Mouse (Mus musculus): ENCODE results near the gene Fhl2. TPM values are rescaled to one million over a fixed set of nuclear protein-coding genes. Genes with fewer than 3 reads are reported as not detected.

Gene Fhl2
- total and polyA plus RNA-seq, 2 experiments from 2014 or later, result 23.1 to 33.1 TPM

DNA sequence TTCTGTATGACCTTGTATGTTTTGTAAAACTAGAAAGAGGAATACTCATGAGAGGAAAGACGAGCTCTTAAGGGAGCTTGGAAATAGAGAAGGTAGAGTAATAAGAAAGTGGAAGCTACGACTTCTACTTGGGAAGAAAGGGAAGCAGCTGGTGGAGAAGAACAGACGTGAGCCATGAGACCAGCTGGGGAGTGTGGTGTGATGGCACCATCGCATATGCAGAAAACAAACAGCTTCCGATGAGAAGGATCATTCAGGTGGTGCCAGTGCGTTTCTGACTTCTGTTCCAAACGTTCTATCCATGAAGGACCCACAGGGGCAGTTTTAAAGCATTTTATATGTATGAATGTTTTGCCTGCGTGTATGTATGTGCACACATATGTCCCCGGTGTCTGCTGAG lies 13.5 kb upstream of the Fhl2 start:
- no peak overlapping the region for H3K9ac ChIP-seq
- TF ChIP-seq CTCF (IDR thresholded peaks at IDR 0.05; ENCODE audit: low read depth), result no peak
- no peaks in the 10 kb centered on the region for H3K9me3 ChIP-seq (ENCODE audit: low read length)
- H3K4me3 ChIP-seq (ENCODE audit: low read depth, low read length), result no peak overlapping the region
- H3K4me2 ChIP-seq (ENCODE audit: low read depth), result no peak overlapping the region
- H3K36me3 ChIP-seq (ENCODE audit: insufficient read depth), result no peaks in the 10 kb centered on the region
- DNase-seq, result peak; percentile 44
- no peaks in the 10 kb centered on the region for H3K27me3 ChIP-seq (ENCODE audit: insufficient read depth, low read length)
- ATAC-seq, result peak; percentile 77
- H3K27ac ChIP-seq (ENCODE audit: low read depth, low read length), result no peak overlapping the region
- no peaks in the 10 kb centered on the region for H3K4me1 ChIP-seq (ENCODE audit: insufficient read depth)
- WGBS, result 77% methylated on average over 9 of the region's 9 CpGs

DNA sequence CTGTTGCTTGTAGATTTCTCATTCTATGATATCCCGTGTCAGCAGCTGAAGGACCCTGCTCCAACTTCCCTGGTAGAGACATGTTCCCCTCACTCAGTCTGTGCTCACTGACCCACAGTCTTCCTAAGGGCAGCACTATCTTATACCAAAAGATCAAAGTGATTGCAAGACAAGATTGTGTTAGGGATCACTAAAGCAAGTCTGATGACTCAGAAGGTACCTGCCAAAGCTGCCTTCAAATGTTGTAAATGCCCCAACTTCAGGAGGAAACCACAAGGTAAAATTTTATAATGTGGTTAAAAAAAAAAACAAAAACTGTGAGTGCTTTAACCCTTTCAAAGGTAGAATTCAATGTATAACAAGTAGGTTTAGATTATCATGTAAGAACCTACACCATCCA lies 10.4 kb upstream of the Fhl2 start:
- ATAC-seq, result no peak
- WGBS, result 93% methylated on average over 1 of the region's 1 CpGs
- DNase-seq, result no peak
- Histone ChIP-seq H3K36me3 (ENCODE audit: insufficient read depth) (no peaks in the 10 kb centered on the region), H3K4me1 (ENCODE audit: insufficient read depth) (no peaks in the 10 kb centered on the region), H3K4me3 (ENCODE audit: low read depth, low read length) (no peak overlapping the region), H3K4me2 (ENCODE audit: low read depth) (no peak overlapping the region), H3K9me3 (ENCODE audit: low read length) (no peaks in the 10 kb centered on the region), H3K9ac (no peak overlapping the region), H3K27me3 (ENCODE audit: insufficient read depth, low read length) (no peaks in the 10 kb centered on the region), H3K27ac (ENCODE audit: low read depth, low read length) (no peak overlapping the region)
- TF ChIP-seq CTCF (IDR thresholded peaks at IDR 0.05; ENCODE audit: low read depth), result no peak

DNA sequence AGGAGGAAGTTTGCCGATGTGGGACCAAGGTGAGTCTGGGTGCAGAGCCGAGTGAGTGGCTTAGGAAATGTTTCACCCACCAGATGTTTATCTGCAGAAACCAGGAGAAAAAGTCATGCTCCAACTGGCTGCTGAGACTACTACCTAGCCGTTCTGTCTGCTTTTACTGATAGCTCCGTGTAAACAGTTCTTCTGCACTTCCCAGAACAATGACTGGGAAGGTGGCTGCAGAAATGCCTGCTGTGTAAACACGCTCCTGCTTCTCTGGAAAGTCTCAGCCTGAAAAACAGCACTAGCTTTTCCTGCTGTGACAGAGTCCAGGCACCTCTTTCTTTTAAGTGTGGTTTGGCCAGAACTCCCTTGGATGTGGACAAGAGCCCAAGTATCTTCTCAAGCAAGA lies 6.5 kb upstream of the Fhl2 start:
- 57% methylated on average over 5 of the region's 5 CpGs for WGBS
- no peak for ATAC-seq

DNA sequence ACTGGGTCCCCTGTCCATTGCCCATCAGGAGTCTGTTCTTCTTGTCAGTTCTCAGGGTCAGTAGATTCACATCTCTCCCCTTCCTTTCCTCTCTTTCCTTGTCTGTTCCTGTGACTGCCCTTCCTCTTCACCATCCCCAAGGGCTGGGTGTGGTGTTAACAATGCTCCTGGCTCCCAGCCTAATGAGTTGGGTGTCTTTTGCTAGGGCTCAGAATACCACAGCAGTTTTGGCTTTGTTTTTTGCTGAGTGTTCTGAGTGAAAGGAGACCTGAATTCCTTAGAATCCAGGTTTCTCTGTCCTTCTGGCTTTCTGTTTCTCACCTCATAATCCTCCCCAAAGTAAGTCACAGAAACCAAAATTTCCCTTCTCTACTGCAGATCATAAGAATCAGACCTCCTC lies 5.4 kb upstream of the Fhl2 start:
- Histone ChIP-seq H3K4me2 (ENCODE audit: low read depth) (no peak overlapping the region), H3K27me3 (ENCODE audit: insufficient read depth, low read length) (no peaks in the 10 kb centered on the region), H3K36me3 (ENCODE audit: insufficient read depth) (no peaks in the 10 kb centered on the region), H3K9me3 (ENCODE audit: low read length) (no peaks in the 10 kb centered on the region), H3K4me3 (ENCODE audit: low read depth, low read length) (no peak overlapping the region), H3K27ac (ENCODE audit: low read depth, low read length) (no peak overlapping the region), H3K9ac (no peak overlapping the region), H3K4me1 (ENCODE audit: insufficient read depth) (no peaks in the 10 kb centered on the region)
- ATAC-seq (no peak), DNase-seq (no peak)
- no peak for TF ChIP-seq CTCF (IDR thresholded peaks at IDR 0.05; ENCODE audit: low read depth)

More for the DNA sequence above, 6.5 kb upstream of the Fhl2 start:
- no peaks in the 10 kb centered on the region for H3K4me1 ChIP-seq (ENCODE audit: insufficient read depth)
- DNase-seq, result no peak
- no peaks in the 10 kb centered on the region for H3K36me3 ChIP-seq (ENCODE audit: insufficient read depth)
- no peak for TF ChIP-seq CTCF (IDR thresholded peaks at IDR 0.05; ENCODE audit: low read depth)
- no peaks in the 10 kb centered on the region for H3K27me3 ChIP-seq (ENCODE audit: insufficient read depth, low read length)
- no peaks in the 10 kb centered on the region for H3K9me3 ChIP-seq (ENCODE audit: low read length)
- no peak overlapping the region for H3K27ac ChIP-seq (ENCODE audit: low read depth, low read length)
- no peak overlapping the region for H3K4me3 ChIP-seq (ENCODE audit: low read depth, low read length)
- H3K4me2 ChIP-seq (ENCODE audit: low read depth), result no peak overlapping the region
- no peak overlapping the region for H3K9ac ChIP-seq

DNA sequence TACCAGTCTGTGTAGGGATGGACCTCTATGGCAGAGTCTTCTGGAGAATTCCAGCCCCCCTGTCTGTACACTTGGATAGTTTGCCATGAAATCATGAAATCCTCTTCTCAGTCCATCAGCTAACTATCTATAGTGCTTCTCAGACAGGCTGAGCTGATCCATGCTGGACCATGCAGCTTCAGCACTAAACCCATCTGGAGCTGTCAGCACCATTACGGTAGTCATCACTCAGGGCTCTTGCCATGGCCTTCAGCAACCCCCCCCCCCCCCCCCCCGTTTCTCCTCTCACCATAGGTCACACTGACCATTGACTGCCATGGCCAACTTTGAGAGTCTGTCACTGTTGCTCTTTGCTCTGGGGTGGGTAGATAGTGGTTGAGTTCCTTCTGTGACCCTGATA lies 5.0 kb upstream of the Fhl2 start:
- Histone ChIP-seq H3K36me3 (ENCODE audit: insufficient read depth) (no peaks in the 10 kb centered on the region), H3K27me3 (ENCODE audit: insufficient read depth, low read length) (no peaks in the 10 kb centered on the region), H3K27ac (ENCODE audit: low read depth, low read length) (no peak overlapping the region), H3K4me3 (ENCODE audit: low read depth, low read length) (no peak overlapping the region), H3K9ac (no peak overlapping the region), H3K4me1 (ENCODE audit: insufficient read depth) (no peaks in the 10 kb centered on the region), H3K4me2 (ENCODE audit: low read depth) (no peak overlapping the region), H3K9me3 (ENCODE audit: low read length) (no peaks in the 10 kb centered on the region)
- DNase-seq, result no peak
- no peak for ATAC-seq
- TF ChIP-seq CTCF (IDR thresholded peaks at IDR 0.05; ENCODE audit: low read depth), result no peak
- 83% methylated on average over 2 of the region's 2 CpGs for WGBS

DNA sequence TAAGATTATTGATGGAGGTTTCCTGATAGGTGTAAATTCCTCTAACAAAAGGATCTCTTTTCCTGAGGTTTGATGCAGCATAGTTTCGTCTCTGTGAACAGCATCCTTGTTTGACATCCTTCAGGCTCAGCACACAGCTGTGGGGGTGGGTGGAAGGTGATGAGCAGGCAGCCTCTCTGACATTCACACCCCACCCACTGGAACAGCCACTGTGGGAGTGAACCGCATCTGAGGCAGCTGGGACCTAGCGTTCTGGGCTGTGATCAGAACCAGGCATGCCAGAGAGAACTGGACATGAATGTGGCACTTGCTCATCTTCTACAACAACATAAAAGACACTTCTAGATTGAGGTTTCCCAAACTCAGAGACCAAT lies 3.1 kb upstream of the Fhl2 start:
- DNase-seq, result no peak
- H3K36me3 ChIP-seq (ENCODE audit: insufficient read depth), result no peaks in the 10 kb centered on the region
- WGBS, result 80% methylated on average over 3 of the region's 3 CpGs

DNA sequence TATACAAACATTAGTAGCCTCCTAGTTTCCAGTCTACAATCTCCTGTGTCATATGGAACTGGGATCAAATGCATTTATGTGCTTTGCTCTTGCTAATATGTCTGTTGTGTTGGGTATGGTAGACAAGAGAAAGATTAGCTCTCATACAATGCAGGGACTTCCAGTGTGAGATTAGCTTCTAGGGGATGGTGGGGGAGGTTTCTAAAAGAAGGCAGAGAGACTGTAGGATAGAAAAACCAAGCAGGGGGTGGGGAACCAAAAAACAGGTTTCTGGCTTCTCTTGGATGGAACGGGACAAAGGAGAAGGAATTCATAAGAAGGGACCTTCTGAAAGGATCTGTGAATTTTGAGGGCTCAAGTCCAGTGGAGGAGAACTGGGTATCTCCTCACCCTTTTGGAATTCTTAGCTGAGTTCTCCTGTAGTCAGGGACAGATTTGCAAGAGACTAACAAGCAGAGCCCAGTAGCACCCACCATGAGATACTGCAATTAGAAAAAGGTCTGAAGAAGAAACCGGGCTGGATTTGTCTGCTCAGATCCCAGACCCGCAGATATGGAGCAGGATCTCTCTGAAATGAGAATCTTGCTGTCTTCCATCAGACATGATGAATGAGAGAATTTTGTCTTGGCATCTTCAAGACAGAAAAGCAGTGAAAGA lies 2.6 kb upstream of the Fhl2 start:
- no peak overlapping the region for H3K9ac ChIP-seq
- no peak overlapping the region for H3K4me3 ChIP-seq (ENCODE audit: low read depth, low read length)
- no peak overlapping the region for H3K27ac ChIP-seq (ENCODE audit: low read depth, low read length)
- no peaks in the 10 kb centered on the region for H3K9me3 ChIP-seq (ENCODE audit: low read length)
- no peak for DNase-seq
- WGBS, result 83% methylated on average over 3 of the region's 3 CpGs
- H3K4me1 ChIP-seq (ENCODE audit: insufficient read depth), result no peaks in the 10 kb centered on the region
- H3K36me3 ChIP-seq (ENCODE audit: insufficient read depth), result no peaks in the 10 kb centered on the region
- no peak for TF ChIP-seq CTCF (IDR thresholded peaks at IDR 0.05; ENCODE audit: low read depth)
- ATAC-seq, result no peak
- no peaks in the 10 kb centered on the region for H3K27me3 ChIP-seq (ENCODE audit: insufficient read depth, low read length)
- H3K4me2 ChIP-seq (ENCODE audit: low read depth), result no peak overlapping the region

More for the DNA sequence above, 3.1 kb upstream of the Fhl2 start:
- Histone ChIP-seq H3K9ac (no peak overlapping the region), H3K9me3 (ENCODE audit: low read length) (no peaks in the 10 kb centered on the region), H3K4me3 (ENCODE audit: low read depth, low read length) (no peak overlapping the region), H3K4me1 (ENCODE audit: insufficient read depth) (no peaks in the 10 kb centered on the region), H3K4me2 (ENCODE audit: low read depth) (no peak overlapping the region), H3K27me3 (ENCODE audit: insufficient read depth, low read length) (no peaks in the 10 kb centered on the region), H3K27ac (ENCODE audit: low read depth, low read length) (no peak overlapping the region)
- no peak for TF ChIP-seq CTCF (IDR thresholded peaks at IDR 0.05; ENCODE audit: low read depth)
- ATAC-seq, result peak; percentile 32; the same call in 1 of the 2 replicates

Measured in forebrain, postnatal 0 days (tissue).